Mouse (Mus musculus) natural killer cell, adult 2 months (primary cell): ENCODE results near the gene Srsf3.
"Not testable (repeated sequence)": the region's sequence is repeated elsewhere in the genome, so short reads cannot be mapped to it uniquely, and the experiment has no call there.

Experiments
- DNase-seq, 2 experiments: peaks; one replicate each; pipeline ENCODE4 v3.0.0; 2022; ENCODE audit warnings: low spot score in 2 of 2

The Srsf3 gene

GRCm38 (mm10) chr17:29032274-29033069 is at the start of gene Srsf3:
Gene Srsf3, plus strand, starts transcription at chr17:29032628.
- DNase-seq, result peak; percentile 98

- DNase-seq, result no peak
Measured at GRCm38 (mm10) chr17:28984724-28985420, 47.6 kb upstream of the Srsf3 start.

- no peak for DNase-seq
Measured at GRCm38 (mm10) chr17:28986833-28987232, 45.6 kb upstream of the Srsf3 start.

GRCm38 (mm10) chr17:28987713-28988112 is 44.7 kb upstream of the Srsf3 start:
- DNase-seq, result peak; percentile 52 to 65

GRCm38 (mm10) chr17:28988291-28988690 is 44.1 kb upstream of the Srsf3 start:
- no peak for DNase-seq

GRCm38 (mm10) chr17:28988996-28989395 is 43.4 kb upstream of the Srsf3 start:
- no peak for DNase-seq

- no peak for DNase-seq
Measured at GRCm38 (mm10) chr17:28990060-28990459, 42.4 kb upstream of the Srsf3 start.

GRCm38 (mm10) chr17:28991286-28991685 is 41.1 kb upstream of the Srsf3 start:
- DNase-seq, result no peak

GRCm38 (mm10) chr17:28992105-28992504 is 40.3 kb upstream of the Srsf3 start:
- DNase-seq, result no peak

- DNase-seq, result not testable (repeated sequence)
Measured at GRCm38 (mm10) chr17:28993004-28993403, 39.4 kb upstream of the Srsf3 start.

- DNase-seq, result no peak
Measured at GRCm38 (mm10) chr17:28994615-28995014, 37.8 kb upstream of the Srsf3 start.

- DNase-seq, result peak in 1 of 2 experiments; percentile 27
Measured at GRCm38 (mm10) chr17:29000465-29000864, 32.0 kb upstream of the Srsf3 start.

- peak in 1 of 2 experiments; percentile 18 for DNase-seq
Measured at GRCm38 (mm10) chr17:29003740-29004139, 28.7 kb upstream of the Srsf3 start.

- no peak for DNase-seq
Measured at GRCm38 (mm10) chr17:29005002-29005401, 27.4 kb upstream of the Srsf3 start.

GRCm38 (mm10) chr17:29006812-29007211 is 25.6 kb upstream of the Srsf3 start:
- DNase-seq, result no peak

GRCm38 (mm10) chr17:29007243-29007640 is 25.2 kb upstream of the Srsf3 start:
- DNase-seq, result peak in 1 of 2 experiments; percentile 40

- peak; percentile 92 to 94 for DNase-seq
Measured at GRCm38 (mm10) chr17:29007641-29008325, 24.6 kb upstream of the Srsf3 start, which contains the start of gene Stk38. Gene Stk38, minus strand, starts transcription at chr17:29007995.

- DNase-seq, result no peak
Measured at GRCm38 (mm10) chr17:29008326-29008650, 24.1 kb upstream of the Srsf3 start.

- DNase-seq, result no peak
Measured at GRCm38 (mm10) chr17:29009181-29009580, 23.2 kb upstream of the Srsf3 start.

GRCm38 (mm10) chr17:29014235-29014634 is 18.2 kb upstream of the Srsf3 start:
- no peak for DNase-seq

GRCm38 (mm10) chr17:29015638-29016037 is 16.8 kb upstream of the Srsf3 start:
- peak; percentile 65 to 75 for DNase-seq

- DNase-seq, result no peak
Measured at GRCm38 (mm10) chr17:29016705-29017104, 15.7 kb upstream of the Srsf3 start.
